Mouse (Mus musculus) monocyte, adult 2 months (primary cell): ENCODE data around the gene Celsr3.

Experiments used
- DNase-seq, 2 experiments: peaks; one replicate each; pipeline ENCODE4 v3.0.0; 2022; ENCODE audit warnings: low spot score in 2 of 2, low read depth in 1 of 2

Celsr3 gene

GRCm38 (mm10) chr9:108825820-108826699 is at the start of gene Celsr3:
Gene Celsr3, plus strand, starts transcription at chr9:108826320.
- DNase-seq = no peak

GRCm38 (mm10) chr9:108776614-108777013 is 49.5 kb upstream of the Celsr3 start:
- DNase-seq = no peak

- no peak for DNase-seq
Measured at GRCm38 (mm10) chr9:108777276-108777675, 48.8 kb upstream of the Celsr3 start.

GRCm38 (mm10) chr9:108780959-108781358 is 45.2 kb upstream of the Celsr3 start:
- no peak for DNase-seq

- no peak for DNase-seq
Measured at GRCm38 (mm10) chr9:108781891-108782290, 44.2 kb upstream of the Celsr3 start.

GRCm38 (mm10) chr9:108782836-108783547 is 43.1 kb upstream of the Celsr3 start:
- no peak for DNase-seq

GRCm38 (mm10) chr9:108783548-108784463 is 42.3 kb upstream of the Celsr3 start, which contains the start of gene Ip6k2:
Gene Ip6k2, plus strand, starts transcription at chr9:108783796.
- peak; percentile 80 to 83 for DNase-seq

- DNase-seq = no peak
Measured at GRCm38 (mm10) chr9:108785416-108785815, 40.7 kb upstream of the Celsr3 start.

- no peak for DNase-seq
Measured at GRCm38 (mm10) chr9:108786494-108786893, 39.6 kb upstream of the Celsr3 start.

- no peak for DNase-seq
Measured at GRCm38 (mm10) chr9:108787080-108787479, 39.0 kb upstream of the Celsr3 start.

- no peak for DNase-seq
Measured at GRCm38 (mm10) chr9:108788713-108789112, 37.4 kb upstream of the Celsr3 start.

- DNase-seq = no peak
Measured at GRCm38 (mm10) chr9:108792307-108792706, 33.8 kb upstream of the Celsr3 start.

- DNase-seq = no peak
Measured at GRCm38 (mm10) chr9:108792730-108793129, 33.4 kb upstream of the Celsr3 start.

GRCm38 (mm10) chr9:108795281-108795680 is 30.8 kb upstream of the Celsr3 start:
- DNase-seq = no peak

- DNase-seq = no peak
Measured at GRCm38 (mm10) chr9:108795762-108796161, 30.4 kb upstream of the Celsr3 start.

GRCm38 (mm10) chr9:108796351-108796981 is 29.7 kb upstream of the Celsr3 start:
- DNase-seq = no peak

GRCm38 (mm10) chr9:108797477-108797876 is 28.6 kb upstream of the Celsr3 start:
- DNase-seq = no peak

GRCm38 (mm10) chr9:108798508-108799075 is 27.5 kb upstream of the Celsr3 start:
- no peak for DNase-seq

GRCm38 (mm10) chr9:108799564-108799963 is 26.6 kb upstream of the Celsr3 start:
- no peak for DNase-seq

- DNase-seq = no peak
Measured at GRCm38 (mm10) chr9:108805768-108806167, 20.4 kb upstream of the Celsr3 start.
